Comparison of ENCODE assay signal across 11 mouse cellular contexts in genomic region chr16:24886346-24886745, GRCm38 (mm10).
DNase-seq lines count a peak whose midpoint lies in the region; ATAC-seq and TF ChIP-seq lines count a peak whose summit lies in the region.
"Had no signal": no experiment of that assay in that cellular context is flagged by ENCODE, and none has a peak within 500 bp of the region (broad histone marks: within the 10 kb centered on the region; RNA-seq: fewer than 3 reads in every experiment).

No protein-coding gene starts in this region.

- H3K79me2 ChIP-seq in CH12.LX (replicated peaks; ENCODE audit: control insufficient read depth, extremely low read depth, insufficient read depth, poor library complexity, severe bottlenecking): no peaks in the 10 kb centered on the region

- no peaks in the 10 kb centered on the region for H3K9me3 ChIP-seq in CH12.LX (replicated peaks; ENCODE audit: low read length)
- H3K9me3 ChIP-seq in kidney, embryonic 15.5 days (replicated peaks): no peaks in the 10 kb centered on the region
- no peaks in the 10 kb centered on the region for H3K9me3 ChIP-seq in forebrain, embryonic 15.5 days
- H3K9me3 ChIP-seq in midbrain, embryonic 10.5 days (replicated peaks): no peaks in the 10 kb centered on the region
- H3K9me3 ChIP-seq: embryonic facial prominence, embryonic 15.5 days; liver, embryonic 15.5 days had no signal

- no peak for TF ChIP-seq POLR2A in CH12.LX (IDR thresholded peaks at IDR 0.05; ENCODE audit: low read depth, low read length)

- no peak for TF ChIP-seq RAD21 in CH12.LX (IDR thresholded peaks at IDR 0.05; ENCODE audit: low read depth, low read length)

- no peak overlapping the region for H3K27ac ChIP-seq in CH12.LX (ENCODE audit: insufficient read depth, low read depth)
- 0 out of 2 replicates have a peak overlapping the region, but pooled peaks have one; percentile 23 for H3K27ac ChIP-seq in kidney, embryonic 15.5 days
- no peak overlapping the region for H3K27ac ChIP-seq in forebrain, embryonic 15.5 days (replicated peaks)
- H3K27ac ChIP-seq in midbrain, embryonic 10.5 days (replicated peaks): no peak overlapping the region
- H3K27ac ChIP-seq: embryonic facial prominence, embryonic 15.5 days; liver, embryonic 15.5 days had no signal

- in situ Hi-C loops in CH12.LX (cut with MboI; ENCODE audit: low pct_ligation_motif_present, low pct_unique_long_range_greater_than_20kb, low sequenced_read_pairs): loop anchor here (10.0 kb wide), 1 partner anchor 178 kb away; no protein-coding TSS in a partner anchor

- ATAC-seq in kidney, embryonic 15.5 days (replicated peaks; ENCODE audit: low FRiP score): 0 out of 2 replicates have a peak, but pooled peaks have one; percentile 43
- ATAC-seq in forebrain, embryonic 15.5 days (replicated peaks): no peak

- H3K4me1 ChIP-seq in CH12.LX (ENCODE audit: control insufficient read depth in 1 of 2, insufficient read depth in 2 of 2): peaks cover 4 to 17% of the 10 kb centered on the region in 2 experiments; a peak in 3 of 4 replicates
- peaks cover 16% of the 10 kb centered on the region for H3K4me1 ChIP-seq in kidney, embryonic 15.5 days
- 0 out of 2 replicates have a peak, but pooled peaks cover 3% of the 10 kb centered on the region for H3K4me1 ChIP-seq in forebrain, embryonic 15.5 days
- peaks cover 11% of the 10 kb centered on the region for H3K4me1 ChIP-seq in midbrain, embryonic 10.5 days
- H3K4me1 ChIP-seq: liver, embryonic 15.5 days had no signal

- TF ChIP-seq EP300 in CH12.LX (IDR thresholded peaks at IDR 0.05; ENCODE audit: low read length): no peak

- 0 out of 2 replicates have a peak overlapping the region, but pooled peaks have one; percentile 14 for H3K4me2 ChIP-seq in CH12.LX (ENCODE audit: insufficient read depth, low read depth, poor library complexity, severe bottlenecking)
- H3K4me2 ChIP-seq in kidney, embryonic 15.5 days: no peak overlapping the region
- H3K4me2 ChIP-seq in forebrain, embryonic 15.5 days (replicated peaks): no peak overlapping the region
- H3K4me2 ChIP-seq: embryonic facial prominence, embryonic 15.5 days; liver, embryonic 15.5 days had no signal

- H3K27me3 ChIP-seq in CH12.LX (replicated peaks): no peaks in the 10 kb centered on the region
- no peaks in the 10 kb centered on the region for H3K27me3 ChIP-seq in kidney, embryonic 15.5 days
- H3K27me3 ChIP-seq in forebrain, embryonic 15.5 days: no peaks in the 10 kb centered on the region
- H3K27me3 ChIP-seq in midbrain, embryonic 10.5 days (ENCODE audit: low read depth, poor library complexity, severe bottlenecking): no peaks in the 10 kb centered on the region
- H3K27me3 ChIP-seq: embryonic facial prominence, embryonic 15.5 days; liver, embryonic 15.5 days had no signal

- DNase-seq in gastrocnemius, postnatal 10 days: peak; percentile 19
- no peak for DNase-seq in gastrocnemius, adult 8-10 months (ENCODE audit: low spot score in 2 of 2)
- DNase-seq in CH12.LX (ENCODE audit: extremely low read depth): no peak
- peak; percentile 64 for DNase-seq in cerebellum, adult 9-10 months
- DNase-seq in adrenal gland, adult 18-20 months (ENCODE audit: low spot score in 2 of 2): no peak
- DNase-seq in midbrain, embryonic 10.5 days (ENCODE audit: low spot score): no peak
- DNase-seq: right cerebral cortex, postnatal 25 days had no signal

- no peak for TF ChIP-seq CTCF in CH12.LX (conservative IDR thresholded peaks at IDR 0.05 in 1 of 2, IDR thresholded peaks at IDR 0.05 in 1 of 2; ENCODE audit: low read depth in 2 of 2, low read length in 2 of 2)

- H3K4me3 ChIP-seq in CH12.LX (replicated peaks in 1 of 3; ENCODE audit: low read depth in 2 of 3, low read length in 2 of 3, poor library complexity in 1 of 3): no peak overlapping the region
- H3K4me3 ChIP-seq in kidney, embryonic 15.5 days (replicated peaks): no peak overlapping the region
- no peak overlapping the region for H3K4me3 ChIP-seq in forebrain, embryonic 15.5 days
- H3K4me3 ChIP-seq in midbrain, embryonic 10.5 days: no peak overlapping the region
- H3K4me3 ChIP-seq: embryonic facial prominence, embryonic 15.5 days; liver, embryonic 15.5 days had no signal

- no peak overlapping the region for H3K9ac ChIP-seq in CH12.LX (ENCODE audit: insufficient read depth, low read depth)
- H3K9ac ChIP-seq in kidney, embryonic 15.5 days: no peak overlapping the region
- no peak overlapping the region for H3K9ac ChIP-seq in forebrain, embryonic 15.5 days (replicated peaks)
- H3K9ac ChIP-seq: embryonic facial prominence, embryonic 15.5 days; liver, embryonic 15.5 days had no signal

- 26% methylated on average over 3 of the region's 3 CpGs for WGBS in kidney, embryonic 15.5 days
- WGBS in forebrain, embryonic 15.5 days: 75% methylated on average over 3 of the region's 3 CpGs
- 73% methylated on average over 3 of the region's 3 CpGs for WGBS in midbrain, embryonic 10.5 days

- dilution Hi-C loops in CH12.LX (cut with MboI; ENCODE audit: extremely low pct_ligation_motif_present, extremely low pct_unique_long_range_greater_than_20kb, low sequenced_read_pairs): no loop called here

- no peaks in the 10 kb centered on the region for H3K36me3 ChIP-seq in CH12.LX (replicated peaks in 1 of 2; ENCODE audit: control insufficient read depth in 1 of 2, insufficient read depth in 1 of 2, low read length in 1 of 2)
- H3K36me3 ChIP-seq in kidney, embryonic 15.5 days: no peaks in the 10 kb centered on the region
- H3K36me3 ChIP-seq in forebrain, embryonic 15.5 days: no peaks in the 10 kb centered on the region
- no peaks in the 10 kb centered on the region for H3K36me3 ChIP-seq in midbrain, embryonic 10.5 days
- H3K36me3 ChIP-seq: embryonic facial prominence, embryonic 15.5 days; liver, embryonic 15.5 days had no signal

TF ChIP-seq in CH12.LX, 34 proteins besides CTCF, POLR2A, EP300 and RAD21:
- TF ChIP-seq SMC3 (IDR thresholded peaks at IDR 0.05; ENCODE audit: low read depth, low read length) (no peak), PAX5 (IDR thresholded peaks at IDR 0.05; ENCODE audit: low read length) (no peak), E2F4 (IDR thresholded peaks at IDR 0.05; ENCODE audit: insufficient replicate concordance, low read depth, low read length) (no peak), CHD1 (IDR thresholded peaks at IDR 0.05; ENCODE audit: low read depth, low read length) (no peak), NRF1 (IDR thresholded peaks at IDR 0.05; ENCODE audit: low read depth, low read length) (no peak), MXI1 (IDR thresholded peaks at IDR 0.05; ENCODE audit: low read depth, low read length) (no peak), RCOR1 (conservative IDR thresholded peaks at IDR 0.05; ENCODE audit: low read depth, low read length) (no peak), ZC3H11A (IDR thresholded peaks at IDR 0.05; ENCODE audit: low read depth, low read length) (no peak), SIN3A (IDR thresholded peaks at IDR 0.05; ENCODE audit: low read length) (no peak), ZKSCAN1 (IDR thresholded peaks at IDR 0.05; ENCODE audit: borderline replicate concordance, low read depth, low read length) (no peak), NELFE (IDR thresholded peaks at IDR 0.05; ENCODE audit: low read depth, low read length) (no peak), ZMIZ1 (IDR thresholded peaks at IDR 0.05; ENCODE audit: low read depth, low read length) (no peak), USF1 (IDR thresholded peaks at IDR 0.05; ENCODE audit: low read depth, low read length) (no peak), ETS1 (conservative IDR thresholded peaks at IDR 0.05; ENCODE audit: low read depth, low read length) (no peak), MAZ (IDR thresholded peaks at IDR 0.05; ENCODE audit: low read depth, low read length) (no peak), UBTF (IDR thresholded peaks at IDR 0.05; ENCODE audit: low read depth, low read length) (no peak), TBP (conservative IDR thresholded peaks at IDR 0.05; ENCODE audit: low read depth, low read length) (no peak), ZNF384 (IDR thresholded peaks at IDR 0.05; ENCODE audit: low read depth, low read length) (no peak), CHD2 (IDR thresholded peaks at IDR 0.05; ENCODE audit: low read length) (no peak), MYC (IDR thresholded peaks at IDR 0.05; ENCODE audit: low read depth, low read length) (no peak)

Comparison
In these comparisons a context has a peak if more than half of its experiments do, and no peak if none do; other contexts are left out.
1. DNase-seq: peak in gastrocnemius, postnatal 10 days (single experiment) and cerebellum, adult 9-10 months (single experiment); none in gastrocnemius, adult 8-10 months (0 of 2), CH12.LX (single experiment), adrenal gland, adult 18-20 months (0 of 2) and midbrain, embryonic 10.5 days (single experiment).